Mouse (Mus musculus) testis, adult 2 months (tissue): ENCODE measurements around the gene Angptl4.

Experiments
- CTCF ChIP-seq: fragments of 200-500 bp; IDR thresholded peaks from 2 replicates; pipeline ENCODE4 v1.5.1; 2012; ENCODE audit warnings: low read depth, mild to moderate bottlenecking, inconsistent platforms, low read length, moderate library complexity; ENCODE audit not compliant: control insufficient read depth, insufficient read depth, insufficient replicate concordance
- POLR2A ChIP-seq: fragments of 200-500 bp; IDR thresholded peaks from 2 replicates; pipeline ENCODE4 v1.6.1; 2012; ENCODE audit warnings: low read depth, mild to moderate bottlenecking, inconsistent platforms, low read length, moderate library complexity; ENCODE audit not compliant: control insufficient read depth

DNA sequence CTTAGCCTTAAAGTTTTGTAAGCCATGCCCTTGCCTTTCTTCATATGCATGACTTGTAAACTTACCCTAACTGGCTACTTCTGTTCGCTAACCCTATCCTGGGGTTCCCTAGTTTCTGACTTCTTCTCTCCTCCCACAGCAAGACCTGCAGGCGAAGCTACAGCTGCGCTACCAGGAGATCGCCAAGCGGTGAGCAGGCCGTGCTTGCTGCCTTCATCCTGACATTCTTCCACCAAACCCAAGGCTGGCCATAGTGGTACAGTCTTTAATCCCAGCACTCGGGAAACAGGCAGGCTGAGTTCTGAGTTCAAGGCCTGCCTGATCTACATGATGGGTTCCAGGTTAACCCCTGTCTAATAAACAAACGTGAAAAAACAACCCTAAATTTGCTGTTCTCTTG lies 43.8 kb upstream of the Angptl4 start:
- TF ChIP-seq CTCF (no peak), POLR2A (no peak)
